Mouse (Mus musculus) myocyte (in vitro differentiated cells): ENCODE measurements at regions not wholly inside any gene's neighbourhood (a gene's known extent, or its start where the extent isn't known, plus 50 kb on each side); places are given as distances from the start of the nearest gene placed in this dataset.
"Not testable (repeated sequence)": the region's sequence is repeated elsewhere in the genome, so short reads cannot be mapped to it uniquely, and the experiment has no call there.

Source experiments
- H3K27me3 ChIP-seq: one replicate; pipeline ENCODE4 v1.6.1; 2011; ENCODE audit not compliant: control insufficient read depth, insufficient read depth, insufficient read length
- H3K36me3 ChIP-seq: one replicate; pipeline ENCODE4 v1.6.1; 2011; ENCODE audit not compliant: control insufficient read depth, insufficient read depth
- H3K4me2 ChIP-seq: one replicate; pipeline ENCODE4 v1.6.1; 2011; ENCODE audit warnings: low read depth, control low read depth
- H3K4me3 ChIP-seq: one replicate; pipeline ENCODE4 v1.5.1; 2011; ENCODE audit warnings: mild to moderate bottlenecking, control low read depth, moderate library complexity
- H3K79me2 ChIP-seq: one replicate; pipeline ENCODE4 v1.6.1; 2011; ENCODE audit not compliant: control insufficient read depth, insufficient read depth
- H3ac ChIP-seq: one replicate; pipeline ENCODE4 v1.6.1; 2011; ENCODE audit not compliant: control insufficient read depth, insufficient read length
- CEBPB ChIP-seq: IDR thresholded peaks from 2 replicates; pipeline ENCODE4 v1.6.1; 2011; ENCODE audit warnings: mild to moderate bottlenecking, moderate library complexity; ENCODE audit not compliant: poor library complexity, insufficient read depth, severe bottlenecking
- E2F4 ChIP-seq: IDR thresholded peaks from one replicate; pipeline ENCODE4 v1.6.1; 2011; ENCODE audit warnings: mild to moderate bottlenecking, control low read depth, moderate library complexity; ENCODE audit not compliant: insufficient read depth
- MAX ChIP-seq: IDR thresholded peaks from one replicate; pipeline ENCODE4 v1.6.1; 2011; ENCODE audit warnings: low read depth, mild to moderate bottlenecking, control low read depth
- MYOD1 ChIP-seq, 3 experiments: IDR thresholded peaks; one replicate each; pipeline ENCODE4 v1.6.1; 2011; ENCODE audit warnings: control low read depth in 2 of 3, low read depth in 2 of 3, mild to moderate bottlenecking in 2 of 3, moderate library complexity in 1 of 3; ENCODE audit not compliant: insufficient read length in 2 of 3, control insufficient read depth in 1 of 3
- MYOG ChIP-seq, 3 experiments: IDR thresholded peaks; one replicate each; pipeline ENCODE4 v1.6.1; 2011; ENCODE audit warnings: control low read depth in 2 of 3, low read depth in 2 of 3, mild to moderate bottlenecking in 2 of 3; ENCODE audit not compliant: insufficient read length in 2 of 3, control insufficient read depth in 1 of 3, insufficient read depth in 1 of 3
- POLR2A ChIP-seq: IDR thresholded peaks from one replicate; pipeline ENCODE4 v1.6.1; 2011; ENCODE audit warnings: low read depth, mild to moderate bottlenecking, control low read depth, moderate library complexity; ENCODE audit not compliant: insufficient read length
- POLR2AphosphoS2 ChIP-seq: IDR thresholded peaks from one replicate; pipeline ENCODE4 v1.6.1; 2011; ENCODE audit warnings: low read depth, control low read depth; ENCODE audit not compliant: insufficient read length
- REST ChIP-seq: IDR thresholded peaks from one replicate; pipeline ENCODE4 v1.6.1; 2011; ENCODE audit warnings: mild to moderate bottlenecking, control low read depth, moderate library complexity; ENCODE audit not compliant: insufficient read depth, insufficient read length
- SRF ChIP-seq: IDR thresholded peaks from one replicate; pipeline ENCODE4 v1.6.1; 2011; ENCODE audit warnings: low read depth; ENCODE audit not compliant: control insufficient read depth, insufficient read length
- TCF12 ChIP-seq: IDR thresholded peaks from one replicate; pipeline ENCODE4 v1.6.1; 2011; ENCODE audit warnings: mild to moderate bottlenecking, control low read depth; ENCODE audit not compliant: poor library complexity, insufficient read depth, severe bottlenecking
- TCF3 ChIP-seq: IDR thresholded peaks from one replicate; pipeline ENCODE4 v1.6.1; 2011; ENCODE audit warnings: low read depth, control low read depth; ENCODE audit not compliant: insufficient read length
- USF1 ChIP-seq: IDR thresholded peaks from one replicate; pipeline ENCODE4 v1.6.1; 2011; ENCODE audit warnings: low read depth, mild to moderate bottlenecking, control low read depth, moderate library complexity

GRCm38 (mm10) chr13:6837446-6837845 lies 188.9 kb upstream of the Pfkp start:
- Histone ChIP-seq H3K4me3 (no peak overlapping the region), H3K4me2 (no peak overlapping the region), H3K36me3 (no peaks in the 10 kb centered on the region), H3K79me2 (no peaks in the 10 kb centered on the region), H3ac (no peak overlapping the region), H3K27me3 (no peaks in the 10 kb centered on the region)
- TF ChIP-seq POLR2AphosphoS2 (no peak), POLR2A (no peak), MYOG (IDR thresholded peaks at IDR 0.05; ENCODE audit: control insufficient read depth in 1 of 3, insufficient read depth in 1 of 3, insufficient read length in 2 of 3, low read depth in 2 of 3) (no peak), USF1 (no peak), MAX (no peak), CEBPB (no peak), REST (no peak), TCF12 (no peak), SRF (no peak), MYOD1 (IDR thresholded peaks at IDR 0.05; ENCODE audit: control insufficient read depth in 1 of 3, insufficient read length in 2 of 3, low read depth in 2 of 3) (no peak), TCF3 (no peak), E2F4 (no peak)

DNA sequence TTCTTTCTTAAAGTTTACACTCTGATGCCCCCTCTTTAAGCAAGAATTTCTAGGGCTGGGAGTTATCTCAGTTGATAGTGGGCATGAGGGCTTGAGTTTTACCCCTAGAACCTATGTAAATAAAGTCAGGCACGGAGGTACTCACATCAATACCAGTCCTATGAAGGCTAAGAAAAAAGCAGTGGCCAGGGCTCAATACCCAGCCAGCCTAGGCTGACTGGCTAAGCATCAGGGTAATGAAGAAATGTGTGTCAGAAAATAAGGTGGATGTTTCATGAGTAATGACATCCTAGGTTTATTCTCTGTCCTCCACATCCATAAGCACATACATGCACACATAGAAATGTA lies 188.5 kb upstream of the Pfkp start:
- H3K36me3 ChIP-seq: no peaks in the 10 kb centered on the region
- H3K4me2 ChIP-seq: no peak overlapping the region
- no peak overlapping the region for H3ac ChIP-seq
- no peaks in the 10 kb centered on the region for H3K79me2 ChIP-seq
- no peak overlapping the region for H3K4me3 ChIP-seq
- TF ChIP-seq SRF (no peak), POLR2A (no peak), TCF3 (no peak), USF1 (no peak), REST (no peak), MAX (no peak), TCF12 (no peak), E2F4 (no peak), MYOD1 (IDR thresholded peaks at IDR 0.05; ENCODE audit: control insufficient read depth in 1 of 3, insufficient read length in 2 of 3, low read depth in 2 of 3) (no peak), CEBPB (no peak), POLR2AphosphoS2 (no peak), MYOG (IDR thresholded peaks at IDR 0.05; ENCODE audit: control insufficient read depth in 1 of 3, insufficient read depth in 1 of 3, insufficient read length in 2 of 3, low read depth in 2 of 3) (no peak)
- no peaks in the 10 kb centered on the region for H3K27me3 ChIP-seq

GRCm38 (mm10) chr13:6836351-6837074 lies 187.9 kb upstream of the Pfkp start:
- H3K4me3 ChIP-seq: no peak overlapping the region
- no peaks in the 10 kb centered on the region for H3K27me3 ChIP-seq
- TF ChIP-seq REST (no peak), MYOD1 (IDR thresholded peaks at IDR 0.05; ENCODE audit: control insufficient read depth in 1 of 3, insufficient read length in 2 of 3, low read depth in 2 of 3) (no peak), MAX (no peak), CEBPB (no peak), TCF3 (no peak), USF1 (no peak), SRF (no peak), MYOG (IDR thresholded peaks at IDR 0.05; ENCODE audit: control insufficient read depth in 1 of 3, insufficient read depth in 1 of 3, insufficient read length in 2 of 3, low read depth in 2 of 3) (no peak), POLR2AphosphoS2 (no peak), E2F4 (no peak), TCF12 (no peak), POLR2A (no peak)
- no peaks in the 10 kb centered on the region for H3K79me2 ChIP-seq
- no peak overlapping the region for H3ac ChIP-seq
- no peaks in the 10 kb centered on the region for H3K36me3 ChIP-seq
- H3K4me2 ChIP-seq: no peak overlapping the region

GRCm38 (mm10) chr13:6829882-6830281 lies 181.3 kb upstream of the Pfkp start:
- no peaks in the 10 kb centered on the region for H3K79me2 ChIP-seq
- H3K36me3 ChIP-seq: no peaks in the 10 kb centered on the region
- no peak overlapping the region for H3ac ChIP-seq
- no peak overlapping the region for H3K4me2 ChIP-seq
- TF ChIP-seq CEBPB (no peak), SRF (no peak), MYOD1 (IDR thresholded peaks at IDR 0.05; ENCODE audit: control insufficient read depth in 1 of 3, insufficient read length in 2 of 3, low read depth in 2 of 3) (no peak), POLR2AphosphoS2 (no peak), USF1 (no peak), TCF3 (no peak), TCF12 (no peak)
- H3K27me3 ChIP-seq: no peaks in the 10 kb centered on the region
- H3K4me3 ChIP-seq: no peak overlapping the region

- Histone ChIP-seq H3K79me2 (no peaks in the 10 kb centered on the region), H3ac (no peak overlapping the region), H3K36me3 (no peaks in the 10 kb centered on the region), H3K4me3 (no peak overlapping the region), H3K27me3 (no peaks in the 10 kb centered on the region), H3K4me2 (no peak overlapping the region)
- TF ChIP-seq TCF12: no peak
- TF ChIP-seq POLR2A: no peak
- no peak for TF ChIP-seq E2F4
- TF ChIP-seq CEBPB: no peak
- no peak for TF ChIP-seq MYOD1 (IDR thresholded peaks at IDR 0.05; ENCODE audit: control insufficient read depth in 1 of 3, insufficient read length in 2 of 3, low read depth in 2 of 3)
- no peak for TF ChIP-seq USF1
- TF ChIP-seq SRF: no peak
- no peak for TF ChIP-seq MYOG (IDR thresholded peaks at IDR 0.05; ENCODE audit: control insufficient read depth in 1 of 3, insufficient read depth in 1 of 3, insufficient read length in 2 of 3, low read depth in 2 of 3)
- TF ChIP-seq MAX: no peak
- no peak for TF ChIP-seq REST
- no peak for TF ChIP-seq TCF3
- TF ChIP-seq POLR2AphosphoS2: no peak
Measured at GRCm38 (mm10) chr13:6829346-6829745, 180.8 kb upstream of the Pfkp start.

DNA sequence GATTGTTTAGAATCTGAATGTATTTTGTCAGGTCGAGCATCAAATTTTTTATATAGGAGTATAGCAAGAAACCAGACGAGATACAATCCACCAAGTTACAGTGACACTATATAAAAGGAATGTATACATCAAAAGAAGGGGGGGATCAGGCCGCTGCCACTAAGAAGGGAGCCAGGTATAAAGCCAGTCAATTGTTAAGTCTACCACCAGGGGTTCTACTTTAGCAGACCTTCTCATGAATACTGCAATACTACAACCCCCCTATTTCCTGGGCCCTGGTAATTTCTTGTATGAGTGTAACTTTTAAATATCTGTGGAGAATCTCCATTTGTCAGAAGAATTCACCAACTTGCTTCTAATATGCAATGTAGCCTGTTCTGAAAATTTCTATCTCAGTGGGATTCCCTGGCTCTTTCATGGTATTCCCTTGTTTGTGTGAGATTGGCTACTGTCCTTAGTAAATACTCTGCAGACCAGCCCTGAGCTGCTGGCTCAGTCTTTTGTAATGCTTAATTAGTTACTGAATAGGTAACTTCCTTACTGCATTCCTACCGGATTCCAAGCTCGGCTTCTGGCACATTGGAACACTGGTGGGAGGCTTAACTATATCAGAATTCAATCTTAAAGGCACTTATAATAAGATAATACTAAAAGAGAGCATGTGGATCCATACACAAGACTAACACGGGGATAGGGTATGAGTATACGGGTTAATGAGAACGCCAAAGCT lies 180.2 kb upstream of the Pfkp start:
- H3K4me2 ChIP-seq, H3K27me3 ChIP-seq, H3ac ChIP-seq, H3K4me3 ChIP-seq, H3K36me3 ChIP-seq, H3K79me2 ChIP-seq: not testable (repeated sequence)
